Mouse (Mus musculus): ENCODE results near the gene Twist1. TPM values are rescaled to one million over a fixed set of nuclear protein-coding genes. Genes with fewer than 3 reads are reported as not detected.

The Twist1 gene
- 44.3 and 103 TPM in 2 replicates for polyA plus RNA-seq (2012; rRNA removed)

DNA sequence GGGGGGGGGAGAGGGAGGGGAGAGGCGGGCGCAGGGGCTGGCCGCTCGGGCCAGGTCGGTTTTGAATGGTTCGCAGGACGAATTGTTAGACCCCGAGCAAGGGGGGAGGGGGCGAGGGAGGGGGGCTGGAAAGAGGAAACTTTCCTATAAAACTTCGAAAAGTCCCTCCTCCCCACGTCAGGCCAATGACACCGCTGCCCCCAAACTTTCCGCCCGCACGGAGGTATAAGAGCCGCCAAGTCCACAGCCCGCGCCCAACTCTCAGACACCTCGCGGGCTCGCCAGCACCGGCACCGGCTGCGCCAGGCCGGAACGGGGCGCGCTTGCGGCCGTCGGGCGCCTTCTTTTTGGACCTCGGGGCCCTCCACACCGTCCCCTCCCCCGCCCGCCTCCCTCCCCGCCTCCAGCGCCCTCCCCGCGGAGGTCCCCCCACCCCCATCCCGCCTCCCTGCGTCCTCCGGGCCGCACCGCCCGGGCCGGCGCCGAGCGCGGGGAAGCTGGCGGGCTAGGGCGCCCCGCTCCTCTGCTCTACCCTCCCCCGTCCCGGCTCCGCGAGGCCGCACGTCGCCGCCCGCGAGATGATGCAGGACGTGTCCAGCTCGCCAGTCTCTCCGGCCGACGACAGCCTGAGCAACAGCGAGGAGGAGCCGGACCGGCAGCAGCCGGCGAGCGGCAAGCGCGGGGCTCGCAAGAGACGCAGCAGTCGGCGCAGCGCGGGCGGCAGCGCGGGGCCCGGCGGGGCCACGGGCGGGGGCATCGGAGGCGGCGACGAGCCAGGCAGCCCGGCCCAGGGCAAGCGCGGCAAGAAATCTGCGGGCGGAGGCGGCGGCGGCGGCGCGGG lies at the start of gene Twist1:
TSS of gene Twist1 (plus strand) at position 272 of the 841 bp plus-strand sequence.

DNA sequence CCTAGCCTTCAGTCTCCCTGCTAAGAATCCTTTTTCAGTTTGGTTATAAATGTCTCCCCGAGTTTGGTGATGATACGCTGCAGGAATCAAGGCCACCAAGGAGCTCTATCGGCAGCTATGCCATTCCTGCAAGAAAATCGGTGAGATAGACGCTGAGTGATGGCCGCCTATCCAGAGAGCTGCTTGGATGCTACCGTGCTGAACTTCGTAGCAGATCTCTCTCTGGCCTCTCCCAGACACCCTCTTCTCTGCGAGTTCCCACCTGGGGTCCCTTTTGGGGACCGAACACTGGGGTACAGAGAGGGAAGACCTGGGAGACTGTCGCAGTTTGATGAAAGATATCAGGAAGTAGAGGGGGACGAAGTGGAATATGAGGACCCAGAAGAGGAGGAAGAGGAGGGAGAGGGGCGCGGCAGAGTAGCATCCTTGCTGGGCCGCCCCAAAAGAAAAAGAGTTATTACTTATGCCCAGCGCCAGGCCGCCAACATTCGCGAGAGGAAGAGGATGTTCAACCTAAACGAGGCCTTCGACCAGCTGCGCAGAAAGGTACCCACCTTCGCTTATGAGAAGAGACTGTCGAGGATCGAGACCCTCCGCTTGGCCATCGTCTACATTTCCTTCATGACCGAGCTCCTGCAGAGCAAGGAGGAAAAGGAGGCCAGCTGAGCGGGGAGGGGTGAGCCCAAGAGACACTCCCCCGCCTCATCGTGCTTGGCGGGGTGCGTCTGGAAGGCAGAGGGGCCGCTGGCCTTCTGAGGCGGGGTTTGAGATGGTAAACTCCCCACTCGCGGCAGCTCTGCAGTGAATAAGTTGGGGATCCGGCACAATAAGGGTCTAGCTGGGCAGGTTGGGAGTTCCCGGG lies 28.9 kb upstream of the Twist1 start, which contains the start of gene Ferd3l:
TSS of gene Ferd3l (plus strand) at position 95 of the 862 bp plus-strand sequence.

Other genes starting within 250 kb of the Twist1 start
- gene Ferd3l, start 29.2 kb upstream of the Twist1 start, polyA plus RNA-seq (2012; rRNA removed), result 1.0 and 3.8 TPM in 2 replicates

Data from central nervous system, embryonic 11.5 days (tissue).